Mouse (Mus musculus) mouse embryonic stem cell (cell line): Measurements from ENCODE around the gene Spaar.

Source experiments
- in situ Hi-C, 2 experiments: fragments of 300-500 bp; cut with MboI; formaldehyde crosslinking; loops; 1 replicate in 1 of 2; 3 replicates in 1 of 2; pipeline ENCODE4 v1.14.3; 2019 to 2020; ENCODE audit warnings: low sequenced_read_pairs in 2 of 2, low pct_unique_long_range_greater_than_20kb in 1 of 2, mixed read lengths in 1 of 2; ENCODE audit not compliant: unreplicated experiment in 1 of 2

Gene Spaar

DNA sequence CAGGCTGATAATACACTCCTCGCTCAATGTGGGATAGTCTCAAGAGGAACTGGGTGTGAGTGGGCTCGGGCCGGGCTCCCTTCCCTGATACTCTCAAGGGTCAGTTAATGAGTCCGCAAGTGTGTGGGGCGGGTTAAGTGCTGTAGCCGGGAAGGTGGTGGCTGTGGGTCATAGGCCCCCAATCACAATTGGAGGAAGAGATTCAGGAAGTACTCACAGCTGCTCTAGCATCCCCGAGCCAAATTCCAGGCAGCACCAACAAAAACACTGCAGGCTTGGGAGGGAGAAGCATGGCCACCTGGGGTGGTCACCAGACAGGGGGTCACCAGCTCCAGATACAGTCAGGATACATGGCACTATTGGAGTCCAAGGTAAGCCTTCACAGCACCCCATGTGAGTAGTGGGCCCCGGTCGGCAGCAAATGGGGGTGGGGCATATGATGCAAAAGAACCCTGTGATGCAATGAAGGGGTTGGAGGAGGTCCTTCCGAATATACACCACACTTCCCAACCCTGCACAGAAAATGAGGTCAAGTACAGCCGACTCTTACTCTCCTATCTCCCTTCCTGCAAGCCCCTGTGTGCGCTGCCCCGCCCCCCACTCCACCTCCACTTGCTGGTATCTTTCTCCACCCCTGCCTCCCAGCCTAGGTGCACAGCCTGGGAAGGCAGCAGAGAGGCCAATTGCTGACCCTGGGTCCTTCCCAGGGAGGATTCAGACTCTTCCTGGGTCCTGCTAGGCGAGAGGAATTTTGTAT, at the start of gene Spaar:
Spaar (plus strand) TSS at position 241 of the 757 bp plus-strand sequence.
- in situ Hi-C loops: no loop called here

DNA sequence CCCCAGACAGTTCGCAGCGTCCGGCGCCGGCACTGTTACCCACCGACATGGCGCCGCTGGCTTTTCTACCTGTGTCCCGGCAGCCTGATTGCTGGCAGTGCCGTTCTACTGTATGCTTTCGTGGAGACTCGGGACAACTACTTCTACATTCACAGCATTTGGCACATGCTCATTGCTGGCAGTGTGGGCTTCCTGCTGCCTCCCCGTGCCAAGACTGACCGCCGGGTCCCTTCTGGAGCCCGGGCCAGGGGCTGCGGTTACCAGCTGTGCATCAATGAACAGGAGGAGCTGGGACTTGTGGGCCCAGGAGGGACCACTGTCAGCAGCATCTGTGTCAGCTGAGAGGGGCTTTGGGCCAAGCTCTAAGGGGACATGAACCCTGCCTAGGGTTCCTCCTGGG, 39.8 kb upstream of the Spaar start:
- in situ Hi-C loops: no loop called here

DNA sequence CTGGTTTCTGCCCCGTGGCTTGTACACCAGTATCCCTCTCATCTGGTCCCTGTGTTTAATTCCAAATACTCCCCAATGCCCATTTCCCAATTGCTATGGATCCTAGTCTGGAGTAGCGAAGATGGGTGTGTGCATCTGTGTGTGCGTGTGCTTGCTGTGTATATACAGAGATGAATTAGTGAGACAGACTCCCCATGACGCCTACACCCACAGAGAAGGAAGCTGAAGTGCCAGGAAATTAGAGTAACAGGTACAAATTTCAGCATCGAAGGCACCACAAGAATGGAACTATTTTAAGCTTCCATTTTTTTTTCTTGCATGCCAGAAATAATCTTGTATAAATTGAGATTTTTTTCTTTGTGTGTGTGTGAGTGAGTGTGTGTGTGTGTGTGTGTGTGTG, 38.8 kb upstream of the Spaar start:
- in situ Hi-C loops: no loop called here

DNA sequence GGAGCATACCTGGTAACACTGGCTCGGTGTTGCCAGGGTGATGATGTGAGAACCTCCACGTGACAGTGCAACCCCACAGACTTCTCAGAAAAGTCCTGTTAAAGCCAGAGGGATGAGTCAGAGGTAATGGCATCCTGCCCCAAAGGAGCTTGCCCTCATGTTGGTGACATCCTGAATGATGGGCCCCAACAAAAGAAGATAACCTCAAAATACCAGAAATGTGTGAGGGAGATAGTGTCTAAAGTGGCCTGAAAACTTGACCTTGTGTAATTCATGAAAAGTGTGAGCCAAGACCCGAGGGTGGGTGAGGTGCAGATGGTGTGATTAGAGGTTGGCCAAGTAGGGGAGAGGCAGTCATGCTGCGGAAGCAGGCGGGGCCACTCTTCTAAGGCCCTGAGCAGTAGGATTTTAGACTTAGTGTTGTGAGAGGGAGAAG, 36.0 kb upstream of the Spaar start:
- in situ Hi-C loops: no loop called here

DNA sequence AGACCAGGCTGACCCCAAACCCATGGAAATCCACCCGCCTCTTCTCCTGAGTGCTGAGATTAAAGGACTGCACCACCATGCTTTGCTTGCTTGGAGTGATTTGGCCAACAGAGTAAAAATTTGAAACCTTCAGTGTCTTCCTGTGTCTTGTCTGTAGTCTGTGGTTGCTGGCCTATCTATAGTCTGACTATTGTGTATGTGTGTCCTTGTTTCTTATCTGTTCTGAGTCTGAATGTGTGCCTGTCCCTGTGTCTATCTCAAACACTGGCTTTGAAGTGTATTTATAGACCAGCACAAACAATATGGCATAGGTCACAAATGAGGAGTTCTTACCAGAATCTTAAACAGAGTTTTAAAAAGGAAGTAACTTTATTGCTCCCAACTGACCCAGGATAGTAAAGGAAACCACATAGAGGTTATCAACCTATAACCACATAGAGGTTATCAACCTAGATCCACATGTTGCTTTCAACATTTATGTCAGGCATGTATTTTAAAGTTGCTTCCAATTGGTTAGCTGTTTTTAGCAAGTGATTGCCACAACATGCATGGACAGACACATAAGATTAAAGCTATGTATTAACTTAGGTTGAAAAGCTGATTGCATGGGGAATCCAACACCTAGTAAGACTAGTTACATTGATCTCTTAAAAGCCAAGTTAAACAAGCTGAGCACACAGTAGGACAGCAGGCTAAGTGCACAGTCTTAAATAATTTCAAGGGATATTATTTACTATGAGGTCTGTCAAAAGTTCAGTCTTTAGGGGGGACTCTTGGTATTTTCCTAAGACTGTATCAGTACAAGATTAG, 35.2 kb upstream of the Spaar start:
- in situ Hi-C loops: no loop called here

DNA sequence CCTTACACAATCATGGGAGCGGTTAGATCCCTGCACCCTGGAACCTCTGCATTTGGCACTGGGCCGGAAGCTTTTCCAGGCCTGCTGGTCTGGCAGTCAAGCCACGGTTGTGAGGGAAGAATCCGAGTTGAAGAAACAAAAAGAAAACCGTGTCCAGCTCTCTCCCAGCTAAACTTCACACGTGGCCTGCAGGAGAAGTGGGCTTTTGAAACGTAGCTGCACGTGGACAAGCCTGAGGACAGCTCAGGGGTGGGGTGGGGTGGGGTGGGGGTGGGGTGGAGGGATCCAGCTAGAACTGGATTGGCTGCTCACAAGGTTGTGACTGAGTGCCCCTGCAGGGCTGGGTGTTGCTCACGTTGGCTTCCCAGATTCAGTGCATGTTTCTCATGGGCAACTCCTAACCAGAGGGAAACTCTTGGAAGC, 34.6 kb upstream of the Spaar start:
- in situ Hi-C loops: no loop called here

DNA sequence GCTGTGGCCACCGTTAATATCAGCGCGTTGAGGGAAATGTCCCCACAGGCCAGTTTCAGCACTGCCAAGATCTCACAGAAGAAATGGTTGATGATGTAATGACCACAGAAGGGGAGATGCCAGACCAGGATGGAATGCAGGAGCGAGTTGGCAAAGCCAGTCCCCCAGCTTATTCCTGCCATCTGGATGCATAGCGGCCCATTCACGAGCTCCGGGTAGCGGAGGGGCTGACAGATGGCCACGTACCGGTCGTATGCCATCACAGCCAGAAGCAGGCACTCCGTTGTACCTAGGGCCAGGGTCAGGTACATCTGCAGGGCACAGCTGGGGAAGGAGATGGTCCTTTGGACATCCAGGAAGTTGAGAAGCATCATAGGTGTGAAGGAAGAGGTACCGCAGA, 33.3 kb upstream of the Spaar start:
- in situ Hi-C loops: no loop called here

DNA sequence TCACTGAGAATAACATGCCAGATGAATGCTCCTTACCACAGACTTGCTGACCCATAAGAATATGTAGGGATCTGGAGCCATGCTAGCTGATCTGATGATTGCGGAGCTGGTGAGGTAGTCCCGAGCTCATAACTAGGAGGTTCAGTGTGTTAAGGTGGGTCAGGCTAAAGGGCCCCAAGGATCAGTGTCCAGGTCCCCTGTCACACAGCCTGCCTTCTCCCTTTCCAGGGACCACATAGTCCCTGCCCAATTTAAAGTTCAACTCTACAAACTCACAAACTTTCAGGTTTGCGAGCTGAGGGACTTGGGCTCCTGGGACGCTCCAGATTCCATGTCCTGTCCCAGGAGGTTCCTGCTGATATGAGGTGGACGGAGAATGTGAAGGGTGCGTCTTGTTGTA, 29.1 kb upstream of the Spaar start, which contains the start of gene Olfr70:
Olfr70 (minus strand) TSS at position 101 of the 400 bp plus-strand sequence.
- in situ Hi-C loops: no loop called here

DNA sequence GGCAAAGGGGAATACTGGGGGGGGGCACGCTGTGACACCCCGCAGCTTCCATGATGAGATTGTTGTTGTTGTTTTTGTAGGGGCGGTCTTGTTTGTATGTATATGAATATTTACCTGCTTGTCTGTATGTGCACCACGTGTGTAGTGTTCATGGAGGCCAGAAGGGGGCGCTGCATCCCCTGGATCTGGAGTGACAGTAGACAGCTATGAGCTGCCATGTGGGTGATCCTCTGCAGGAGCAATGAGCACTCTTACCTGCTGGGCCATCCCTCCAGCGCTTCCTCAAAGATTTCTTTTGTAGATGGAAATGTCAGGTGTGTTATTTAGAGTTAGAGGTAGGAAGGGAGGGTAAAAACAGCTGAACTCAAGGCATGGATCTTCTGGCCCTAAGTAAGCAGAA, 26.4 kb upstream of the Spaar start:
- in situ Hi-C loops: no loop called here

DNA sequence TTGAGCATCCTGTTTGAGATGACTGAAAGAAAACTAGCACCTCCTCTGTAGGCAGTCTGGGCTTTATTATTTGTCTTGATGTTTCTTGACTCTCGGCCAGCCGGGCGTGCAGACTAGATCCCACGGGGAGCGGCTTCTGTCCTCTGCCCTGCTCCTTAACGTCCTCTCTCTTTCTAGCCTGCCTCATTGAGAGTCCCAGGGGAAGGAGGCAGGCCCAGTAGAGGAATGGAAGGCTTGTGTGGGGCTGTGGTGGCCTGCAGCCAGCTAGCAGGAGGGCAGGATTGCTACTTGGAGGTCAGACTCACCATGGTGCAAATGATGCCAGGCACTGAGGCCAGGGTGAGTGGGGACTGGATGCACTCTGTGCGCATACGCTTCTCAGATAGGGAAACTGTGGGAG, 26.0 kb upstream of the Spaar start:
- in situ Hi-C loops: no loop called here

DNA sequence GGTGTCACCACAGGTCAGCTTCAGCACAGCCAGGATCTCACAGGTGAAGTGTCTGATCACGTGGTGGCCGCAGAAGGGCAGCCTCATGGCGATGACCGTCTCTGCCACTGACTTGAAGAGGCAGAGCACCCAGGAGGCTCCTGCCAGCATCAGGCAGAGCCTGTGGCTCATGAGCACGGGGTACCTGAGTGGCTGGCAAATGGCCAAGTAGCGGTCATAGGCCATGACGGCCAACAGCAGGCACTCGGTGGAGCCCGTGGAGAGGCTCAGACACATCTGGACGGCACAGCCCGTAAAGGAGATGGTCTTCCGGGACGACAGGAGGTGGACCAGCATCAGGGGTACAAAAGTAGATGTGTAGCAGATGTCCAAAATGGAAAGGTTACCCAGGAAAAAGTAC, 23.8 kb upstream of the Spaar start:
- in situ Hi-C loops: no loop called here

DNA sequence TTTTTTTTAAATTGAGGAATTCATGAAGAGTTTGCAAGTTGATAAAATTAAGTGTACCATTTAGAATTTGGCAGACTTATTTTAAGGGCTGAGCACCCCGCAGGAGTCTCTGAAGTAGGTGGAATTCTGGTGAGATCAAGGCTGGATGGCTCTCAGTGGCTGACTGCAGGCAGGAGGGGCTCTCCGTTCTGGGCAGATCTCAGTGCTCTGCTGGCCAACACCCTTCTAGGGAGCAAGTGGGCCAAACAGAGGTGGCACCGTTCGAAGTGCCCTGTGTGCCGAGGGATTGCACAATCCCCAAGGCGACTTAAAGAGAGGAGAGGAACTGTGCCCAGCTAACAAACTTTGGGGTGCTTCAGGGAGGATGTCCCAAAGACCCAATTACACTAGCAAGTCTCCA, 20.0 kb upstream of the Spaar start, which contains the start of gene Olfr71:
Olfr71 (minus strand) TSS at position 387 of the 400 bp plus-strand sequence.
- in situ Hi-C loops: no loop called here

DNA sequence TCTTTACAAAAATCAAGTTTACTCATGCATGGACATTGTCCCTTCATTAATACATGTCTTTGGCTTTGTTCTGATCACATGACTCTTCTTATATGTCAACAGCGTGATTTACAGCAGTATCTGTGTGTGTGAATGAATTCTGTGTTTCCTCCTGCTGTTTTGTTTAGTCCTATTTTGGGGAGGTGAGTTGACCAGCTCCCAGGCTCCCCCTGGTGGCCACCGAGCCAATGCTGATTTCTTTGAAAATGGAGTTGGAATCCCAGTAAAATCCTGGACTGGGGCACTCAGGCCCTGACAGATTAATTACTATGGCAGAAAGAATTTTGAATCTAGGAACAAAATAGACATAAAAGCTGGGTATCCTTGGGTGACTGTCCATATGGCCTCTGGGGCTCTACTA, 18.0 kb upstream of the Spaar start:
- in situ Hi-C loops: no loop called here

DNA sequence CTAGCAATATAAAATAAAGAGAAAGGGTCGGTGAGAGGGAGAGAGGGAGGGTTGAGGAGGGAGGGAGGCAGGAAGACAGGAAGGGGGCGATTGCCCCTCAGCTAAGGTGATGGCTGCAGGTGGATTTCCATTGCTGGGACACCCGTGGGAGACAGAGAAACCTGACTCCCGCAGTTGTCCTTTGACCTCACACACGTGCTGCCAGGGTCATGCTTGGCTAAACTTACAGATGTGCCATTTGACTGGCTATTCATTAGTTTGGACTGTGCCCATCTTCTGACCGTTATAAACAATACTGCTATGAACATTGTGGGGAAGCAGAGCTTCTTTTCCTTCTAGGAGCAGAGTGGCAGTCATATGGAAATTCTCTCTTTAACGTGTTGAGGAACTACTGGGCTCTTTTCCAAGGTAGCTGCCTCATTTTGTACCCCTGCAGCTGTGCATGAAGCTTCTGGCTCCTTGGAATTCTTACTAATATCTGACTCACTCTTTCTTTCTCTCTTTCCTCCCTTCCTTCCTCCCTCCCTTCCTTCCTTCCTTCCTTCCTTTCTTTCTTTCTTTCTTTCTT, 16.1 kb upstream of the Spaar start:
- in situ Hi-C loops: no loop called here

DNA sequence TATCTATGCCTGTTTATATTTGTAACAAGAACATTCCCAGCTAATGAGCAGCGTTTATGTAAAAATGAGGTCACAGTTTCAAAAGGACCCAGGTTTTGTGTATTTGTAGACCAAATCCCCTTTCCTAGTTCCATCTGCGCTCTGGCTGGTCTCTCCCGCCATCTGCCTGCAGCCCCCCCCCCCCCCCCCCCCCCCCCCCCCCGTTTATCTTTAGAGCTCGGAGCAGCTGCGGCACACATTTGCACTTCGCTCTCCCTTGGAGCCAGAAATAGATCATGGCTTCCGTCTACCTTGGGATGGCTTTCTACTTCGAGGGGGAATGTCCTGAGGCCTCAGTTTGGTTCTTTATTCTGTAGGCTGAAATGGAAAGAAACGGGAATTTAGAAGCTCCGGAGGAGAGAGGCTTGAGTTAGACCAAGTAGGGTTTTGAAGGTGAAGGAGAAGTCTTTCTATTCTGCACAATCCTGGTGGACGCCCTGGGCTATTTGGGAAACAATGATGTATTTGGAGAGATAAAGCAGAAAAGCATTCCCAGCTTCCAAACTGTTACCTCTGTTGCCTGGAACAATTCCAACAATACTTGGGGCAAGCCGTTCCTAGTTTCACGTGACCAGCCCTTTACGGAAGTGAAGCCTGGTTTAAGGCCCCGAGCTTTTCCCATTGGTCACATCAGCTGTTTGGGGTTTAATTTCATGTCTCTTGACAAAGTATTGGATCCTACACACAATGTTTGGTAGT, 9.2 kb upstream of the Spaar start:
- in situ Hi-C loops: no loop called here

DNA sequence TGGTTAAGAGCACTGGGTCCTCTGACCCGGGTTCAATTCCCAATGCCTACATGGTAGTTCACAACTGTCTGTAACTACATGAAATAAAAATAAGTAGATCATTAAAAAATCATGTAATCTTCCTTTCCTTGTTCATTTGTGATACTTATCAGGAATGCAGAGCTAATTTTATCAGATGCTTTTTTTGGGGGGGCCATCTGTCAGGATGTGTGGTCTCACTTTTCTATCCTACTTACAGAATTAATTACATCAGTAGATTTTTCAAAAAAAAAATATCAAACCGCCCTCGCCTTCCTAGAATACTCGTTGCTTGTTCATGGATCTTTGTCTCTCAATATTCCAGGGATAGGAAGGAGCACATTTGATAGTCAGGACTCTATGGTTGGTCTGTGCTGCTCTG, 7.6 kb upstream of the Spaar start:
- in situ Hi-C loops: no loop called here

DNA sequence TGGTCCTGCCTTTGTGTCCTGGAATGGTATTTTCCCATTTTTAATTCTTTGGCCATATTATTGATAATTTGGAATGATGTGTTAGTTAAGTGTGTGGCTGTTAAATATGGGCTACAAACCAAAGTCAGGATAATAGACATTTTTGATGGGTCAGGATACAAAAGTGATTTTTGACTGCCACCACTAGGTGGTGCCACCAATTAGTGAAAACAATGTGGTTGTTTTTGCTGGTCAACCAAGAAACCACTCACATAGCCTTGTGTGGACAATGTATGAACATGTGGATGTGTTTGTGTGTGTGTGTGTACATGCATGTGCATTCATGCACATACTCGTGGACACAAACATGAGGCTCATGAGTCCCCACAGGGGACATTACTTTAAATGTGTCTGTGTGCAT, 5.1 kb upstream of the Spaar start:
- in situ Hi-C loops: no loop called here

DNA sequence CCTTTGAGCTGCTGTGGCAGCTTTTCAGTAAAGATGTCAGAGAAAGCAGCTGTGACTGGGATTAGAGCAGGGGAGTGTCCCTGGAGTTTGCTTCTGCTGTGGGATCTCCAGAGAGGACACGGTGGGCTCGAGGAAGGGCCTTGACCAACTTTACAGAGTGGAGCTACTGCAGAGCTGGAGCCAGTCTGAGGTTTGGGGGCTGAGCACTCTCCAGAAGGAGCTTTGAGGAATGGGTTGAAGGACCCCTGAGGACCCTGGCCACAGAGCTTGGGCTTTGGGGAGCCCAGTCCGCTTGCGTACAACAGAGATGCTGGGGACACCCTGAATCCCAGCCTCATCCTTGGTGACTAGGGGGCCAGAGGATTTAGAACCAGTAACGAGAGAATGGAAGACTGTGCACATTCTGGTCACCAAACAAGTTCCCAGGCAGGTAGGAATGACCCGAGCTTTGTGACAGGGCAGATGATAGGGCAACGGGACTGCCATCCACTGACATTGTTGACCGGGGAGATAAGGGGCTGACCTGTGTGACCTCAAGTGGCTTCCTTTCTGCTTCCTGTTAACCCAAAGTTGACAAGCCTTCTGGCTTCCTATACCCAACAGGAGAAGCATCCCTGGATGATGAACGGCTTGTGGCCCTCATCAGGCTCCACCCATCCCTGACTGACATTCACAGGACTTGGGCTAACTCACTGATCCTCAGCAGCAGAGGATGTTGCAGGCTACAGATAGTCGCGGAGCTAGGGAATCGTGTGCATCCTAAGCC, 3.4 kb upstream of the Spaar start:
- in situ Hi-C loops: no loop called here
